Mouse (Mus musculus): ENCODE results near the gene Tshz2.

DNA sequence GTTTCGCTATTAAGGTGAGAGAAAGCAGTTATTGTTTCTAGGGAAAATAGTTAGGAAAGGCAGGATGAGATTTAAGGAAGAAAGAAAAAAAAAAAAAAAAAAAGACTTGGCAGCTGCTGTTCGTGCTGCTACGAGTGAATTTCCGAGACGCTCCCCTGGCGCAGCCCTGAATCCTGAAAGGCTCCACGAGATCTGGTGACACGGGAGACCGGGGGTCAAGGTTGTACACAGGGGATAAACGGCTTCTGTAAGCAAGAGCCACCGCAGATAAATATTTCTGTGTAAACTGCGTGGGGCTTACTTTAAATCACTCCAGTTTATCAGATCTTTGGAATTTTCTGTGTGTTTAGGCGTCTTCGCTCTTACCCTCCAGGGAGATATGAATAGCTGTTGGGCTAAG, 8.7 kb downstream of the Tshz2 start:
- no peak for TF ChIP-seq CTCF (IDR thresholded peaks at IDR 0.05; ENCODE audit: control insufficient read depth, insufficient read depth, insufficient read length)
- no peak for TF ChIP-seq MAX (IDR thresholded peaks at IDR 0.05)
- TF ChIP-seq USF1 (IDR thresholded peaks at IDR 0.05; ENCODE audit: low read depth), result no peak
